Mouse (Mus musculus): ENCODE measurements around the gene Kctd11. TPM values are rescaled to one million over a fixed set of nuclear protein-coding genes. Genes with fewer than 3 reads are reported as not detected.

Gene Kctd11
- polyA plus RNA-seq, 1 experiment from 2014 or later = 1.7 TPM

DNA sequence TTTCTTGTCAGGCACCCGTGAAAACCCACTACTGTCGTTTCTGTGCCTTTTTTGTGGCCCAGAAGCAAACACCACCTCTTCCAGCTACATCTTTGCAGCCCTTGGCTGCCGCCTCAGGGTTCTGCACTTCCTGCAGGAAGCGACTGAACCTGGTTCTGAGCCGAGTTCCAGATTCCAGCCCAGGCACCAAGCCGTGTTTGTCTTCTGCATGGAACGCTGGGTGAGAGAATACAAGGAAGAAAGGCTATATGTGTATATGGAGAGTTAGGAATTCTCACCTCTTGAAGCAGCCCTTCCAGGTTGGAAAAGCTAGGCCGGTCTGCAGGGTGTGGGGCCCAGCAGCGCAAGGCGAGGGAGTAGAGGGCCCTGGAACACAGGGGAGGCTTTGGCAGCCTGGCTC lies 26.5 kb downstream of the Kctd11 start:
- H3K27me3 ChIP-seq = peaks cover 21% of the 10 kb centered on the region
- no peaks in the 10 kb centered on the region for H3K9me3 ChIP-seq
- H3K36me3 ChIP-seq = peaks cover 23% of the 10 kb centered on the region
- no peak for ATAC-seq
- no peak overlapping the region for H3K9ac ChIP-seq (replicated peaks)
- no peak overlapping the region for H3K27ac ChIP-seq
- no peak overlapping the region for H3K4me3 ChIP-seq (replicated peaks)
- peaks cover 15% of the 10 kb centered on the region; the same call in 1 of the 2 replicates for H3K4me1 ChIP-seq (replicated peaks)
- 88% methylated on average over 10 of the region's 10 CpGs for WGBS
- H3K4me2 ChIP-seq (replicated peaks) = no peak overlapping the region

DNA sequence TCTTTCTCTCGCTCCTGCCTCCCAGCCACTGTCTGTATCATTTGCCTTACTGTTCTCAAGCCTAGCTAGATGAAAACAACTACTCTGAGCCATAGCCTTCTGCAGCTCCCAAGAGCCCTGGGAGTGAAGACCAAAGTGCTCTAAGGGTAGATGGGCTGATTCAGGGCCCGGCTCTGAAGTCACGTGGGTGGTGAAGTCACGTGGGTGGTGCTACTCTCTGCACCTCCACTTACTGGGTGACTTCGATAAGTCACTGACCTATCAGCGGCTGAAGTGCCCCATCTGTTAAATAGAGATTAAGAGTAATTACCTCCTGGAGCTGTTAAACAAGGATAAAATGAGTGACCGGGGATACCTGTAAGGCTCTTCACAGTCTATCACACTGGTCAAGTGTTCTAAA lies 27.2 kb downstream of the Kctd11 start:
- H3K9ac ChIP-seq (replicated peaks) = no peak overlapping the region
- peaks cover 17% of the 10 kb centered on the region for H3K4me1 ChIP-seq (replicated peaks)
- H3K4me3 ChIP-seq (replicated peaks) = no peak overlapping the region
- peaks cover 30% of the 10 kb centered on the region for H3K36me3 ChIP-seq
- peaks cover 17% of the 10 kb centered on the region for H3K27me3 ChIP-seq
- 70% methylated on average over 7 of the region's 7 CpGs for WGBS
- H3K27ac ChIP-seq = peak overlapping the region; percentile 30; the same call in 1 of the 2 replicates
- no peak for ATAC-seq
- no peaks in the 10 kb centered on the region for H3K9me3 ChIP-seq
- no peak overlapping the region for H3K4me2 ChIP-seq (replicated peaks)

DNA sequence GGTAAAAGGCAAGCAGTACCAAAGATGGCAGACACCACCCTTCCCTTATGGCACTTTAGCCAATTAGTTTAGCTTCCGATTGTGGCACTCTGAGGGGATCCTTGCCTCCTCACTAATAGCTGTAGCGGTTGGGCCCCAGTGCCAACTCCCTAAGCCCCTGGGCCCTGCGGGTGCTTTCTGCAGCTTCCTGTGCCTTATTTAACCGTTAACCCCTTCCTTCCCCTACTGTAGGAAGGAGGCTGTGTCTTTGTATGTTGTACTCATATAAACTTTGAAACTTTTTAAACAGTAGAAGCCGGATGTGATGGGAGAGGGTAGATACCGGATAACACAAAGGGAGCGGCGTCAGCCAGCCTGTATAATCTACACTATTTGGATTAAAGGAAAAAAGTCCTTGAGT lies 30.5 kb downstream of the Kctd11 start:
- no peak for ATAC-seq
- H3K27ac ChIP-seq = no peak overlapping the region
- H3K9me3 ChIP-seq = no peaks in the 10 kb centered on the region
- WGBS = 81% methylated on average over 8 of the region's 8 CpGs
- no peak overlapping the region for H3K4me3 ChIP-seq (replicated peaks)
- peaks cover 38% of the 10 kb centered on the region for H3K4me1 ChIP-seq (replicated peaks)
- H3K27me3 ChIP-seq = no peaks in the 10 kb centered on the region
- H3K9ac ChIP-seq (replicated peaks) = no peak overlapping the region
- H3K36me3 ChIP-seq = peaks cover 43% of the 10 kb centered on the region
- no peak overlapping the region for H3K4me2 ChIP-seq (replicated peaks)

DNA sequence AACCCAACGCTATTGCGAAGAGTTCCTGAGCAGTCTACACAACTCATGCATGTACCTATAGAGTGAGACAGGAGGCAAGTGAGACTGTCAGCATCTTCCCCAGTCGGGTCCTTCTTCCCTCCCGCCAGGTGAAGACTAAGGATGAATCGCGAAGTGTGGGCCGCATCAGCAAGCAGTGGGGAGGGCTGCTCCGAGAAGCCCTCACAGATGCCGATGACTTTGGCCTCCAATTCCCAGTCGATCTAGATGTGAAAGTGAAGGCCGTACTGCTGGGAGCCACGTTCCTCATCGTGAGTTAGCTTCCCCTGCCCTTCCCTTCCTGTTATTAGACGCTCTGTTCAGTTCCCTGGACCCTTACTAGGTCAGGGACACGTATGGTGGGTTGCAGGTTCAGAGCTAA lies 31.3 kb downstream of the Kctd11 start:
- Histone ChIP-seq H3K9ac (replicated peaks) (no peak overlapping the region), H3K27me3 (no peaks in the 10 kb centered on the region), H3K4me1 (replicated peaks) (peaks cover 40% of the 10 kb centered on the region), H3K9me3 (no peaks in the 10 kb centered on the region), H3K36me3 (peaks cover 43% of the 10 kb centered on the region), H3K4me3 (replicated peaks) (no peak overlapping the region), H3K4me2 (replicated peaks) (no peak overlapping the region), H3K27ac (no peak overlapping the region)
- no peak for ATAC-seq
- 93% methylated on average over 15 of the region's 15 CpGs for WGBS

DNA sequence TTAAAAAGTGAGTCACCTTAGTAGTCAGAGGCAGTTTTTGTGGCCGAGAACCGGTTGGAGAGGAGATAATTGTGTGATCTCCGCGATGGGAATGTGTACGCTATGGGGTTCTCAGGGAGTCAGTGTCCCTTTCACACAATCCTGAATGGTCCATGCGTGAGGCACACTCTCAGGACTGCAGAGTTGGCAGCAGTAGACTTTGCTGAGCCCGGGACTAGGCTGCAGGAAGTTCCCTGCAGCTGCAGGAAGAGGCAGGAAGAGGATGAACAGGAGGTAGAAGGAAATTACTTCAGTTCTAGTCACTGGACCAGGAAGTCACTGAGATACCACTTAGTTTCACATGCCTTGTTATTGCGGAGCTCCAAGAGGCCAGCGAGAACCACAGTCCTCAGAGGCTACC lies 32.1 kb downstream of the Kctd11 start:
- H3K4me1 ChIP-seq (replicated peaks) = peaks cover 40% of the 10 kb centered on the region
- H3K9ac ChIP-seq (replicated peaks) = no peak overlapping the region
- H3K27ac ChIP-seq = no peak overlapping the region
- no peak for ATAC-seq
- no peak overlapping the region for H3K4me2 ChIP-seq (replicated peaks)
- no peaks in the 10 kb centered on the region for H3K9me3 ChIP-seq
- peaks cover 43% of the 10 kb centered on the region for H3K36me3 ChIP-seq
- 93% methylated on average over 9 of the region's 9 CpGs for WGBS
- H3K4me3 ChIP-seq (replicated peaks) = no peak overlapping the region
- no peaks in the 10 kb centered on the region for H3K27me3 ChIP-seq

DNA sequence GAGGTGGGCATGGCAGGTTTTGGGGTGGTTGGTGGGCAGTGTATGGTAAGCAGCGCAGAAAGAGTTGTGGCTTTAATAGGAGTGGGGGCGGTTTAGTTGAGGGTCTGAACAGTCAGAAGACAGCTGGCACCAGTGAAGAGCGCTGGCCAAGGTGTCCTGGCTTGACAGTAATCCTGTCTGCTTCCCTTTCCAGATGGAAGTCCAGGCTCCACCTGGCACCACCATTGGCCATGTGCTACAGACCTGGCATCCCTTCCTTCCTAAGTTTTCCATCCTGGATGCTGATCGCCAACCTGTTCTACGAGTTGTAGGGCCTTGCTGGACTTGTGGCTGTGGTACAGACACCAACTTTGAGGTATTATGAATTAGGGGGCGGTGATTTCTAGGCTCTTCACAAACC lies 33.2 kb downstream of the Kctd11 start:
- 99% methylated on average over 6 of the region's 6 CpGs for WGBS
- peak overlapping the region; percentile 78 for H3K4me3 ChIP-seq (replicated peaks)
- H3K36me3 ChIP-seq = peaks cover 43% of the 10 kb centered on the region
- peak overlapping the region; percentile 89; the same call in 1 of the 2 replicates for H3K9ac ChIP-seq (replicated peaks)
- no peaks in the 10 kb centered on the region for H3K9me3 ChIP-seq
- H3K27ac ChIP-seq = no peak overlapping the region
- peaks cover 40% of the 10 kb centered on the region for H3K4me1 ChIP-seq (replicated peaks)
- ATAC-seq = no peak
- peak overlapping the region; percentile 70 for H3K4me2 ChIP-seq (replicated peaks)
- no peaks in the 10 kb centered on the region for H3K27me3 ChIP-seq

DNA sequence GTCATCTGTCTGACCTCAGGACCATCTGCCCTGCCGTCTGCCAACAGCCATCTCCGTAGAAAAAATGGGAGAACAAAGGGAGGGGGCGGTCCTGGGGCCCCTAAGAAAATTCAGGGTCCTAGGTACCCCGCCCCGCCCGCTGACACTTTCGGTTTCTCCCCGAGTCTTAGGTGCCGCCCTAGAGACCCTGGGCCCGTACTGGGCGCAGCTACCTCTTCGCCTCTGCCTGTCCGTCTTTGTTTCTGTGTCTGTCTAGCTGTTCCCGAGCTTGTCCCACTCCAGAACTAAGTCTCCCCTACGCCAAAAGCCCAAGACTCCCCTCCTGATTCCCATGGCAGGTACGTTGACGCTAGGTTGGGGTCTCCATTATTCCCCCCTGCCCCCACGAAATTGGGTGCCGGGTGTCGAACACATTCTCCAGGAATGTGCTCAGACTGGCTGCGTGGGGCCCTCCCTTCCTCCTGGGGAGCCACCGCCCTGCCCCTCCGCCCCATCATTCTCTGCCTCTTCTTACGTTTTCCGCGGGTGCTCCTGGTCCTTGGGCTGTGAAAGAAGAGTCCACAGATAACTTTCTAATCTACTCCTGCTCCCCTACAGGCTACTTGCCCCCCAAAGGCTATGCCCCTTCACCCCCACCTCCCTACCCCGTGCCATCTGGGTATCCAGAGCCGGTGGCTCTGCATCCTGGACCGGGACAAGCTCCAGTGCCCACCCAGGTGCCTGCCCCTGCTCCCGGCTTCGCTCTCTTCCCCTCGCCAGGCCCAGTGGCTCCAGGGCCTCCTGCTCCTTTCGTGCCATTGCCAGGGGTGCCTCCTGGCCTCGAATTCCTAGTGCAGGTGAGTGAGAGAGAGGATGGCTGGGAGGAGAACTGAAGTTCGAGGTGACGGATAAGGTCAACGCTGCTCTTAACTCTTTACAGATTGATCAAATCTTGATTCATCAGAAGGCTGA lies 34.2 kb downstream of the Kctd11 start:
- H3K27ac ChIP-seq = peak overlapping the region; percentile 95
- H3K9me3 ChIP-seq = no peaks in the 10 kb centered on the region
- ATAC-seq = peak; percentile 66
- peaks cover 43% of the 10 kb centered on the region for H3K36me3 ChIP-seq
- H3K27me3 ChIP-seq = no peaks in the 10 kb centered on the region
- H3K4me1 ChIP-seq (replicated peaks) = peaks cover 40% of the 10 kb centered on the region
- H3K4me3 ChIP-seq (replicated peaks) = peak overlapping the region; percentile 78
- WGBS = 11% methylated on average over 37 of the region's 37 CpGs
- peak overlapping the region; percentile 70 for H3K4me2 ChIP-seq (replicated peaks)
- H3K9ac ChIP-seq (replicated peaks) = peak overlapping the region; percentile 89

DNA sequence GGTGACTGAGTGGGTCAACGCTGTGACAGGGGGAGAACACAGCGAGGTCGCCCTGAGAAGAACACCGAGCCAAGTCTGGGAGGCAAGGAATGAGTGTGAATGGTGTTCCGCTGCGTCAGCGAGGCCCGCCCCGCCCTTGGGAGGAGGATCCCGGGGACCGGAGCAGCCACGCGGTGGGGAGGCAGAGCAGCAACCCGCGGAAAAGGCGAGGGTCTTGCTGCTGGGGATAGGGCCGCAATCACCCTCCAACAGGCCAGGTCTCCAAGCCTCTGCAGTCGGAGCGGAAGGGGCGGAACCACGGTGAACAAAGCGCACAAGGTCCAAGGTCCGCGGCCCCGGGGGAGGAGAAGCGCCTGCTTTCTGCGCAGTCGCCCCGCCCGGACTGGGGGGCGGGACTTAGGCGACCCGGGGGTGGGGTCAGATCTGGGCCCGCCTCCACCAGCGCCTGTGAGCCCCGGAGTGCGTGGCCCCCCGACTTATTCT lies 35.0 kb downstream of the Kctd11 start, which contains the start of gene Plscr3:
Plscr3 (plus strand) TSS at position 179 of the 483 bp plus-strand sequence.
- H3K9me3 ChIP-seq = no peaks in the 10 kb centered on the region
- no peaks in the 10 kb centered on the region for H3K27me3 ChIP-seq
- H3K4me3 ChIP-seq (replicated peaks) = peak within 1 kb of the TSS; percentile 78
- peak within 1 kb of the TSS; percentile 95 for H3K27ac ChIP-seq
- peak within 1 kb of the TSS; percentile 89 for H3K9ac ChIP-seq (replicated peaks)
- H3K4me2 ChIP-seq (replicated peaks) = peak within 1 kb of the TSS; percentile 70
- peaks cover 40% of the 10 kb centered on the region for H3K4me1 ChIP-seq (replicated peaks)
- ATAC-seq = peak; percentile 90
- WGBS = under 1% methylated on average over 38 of the region's 38 CpGs
- peaks cover 36% of the 10 kb centered on the region for H3K36me3 ChIP-seq

DNA sequence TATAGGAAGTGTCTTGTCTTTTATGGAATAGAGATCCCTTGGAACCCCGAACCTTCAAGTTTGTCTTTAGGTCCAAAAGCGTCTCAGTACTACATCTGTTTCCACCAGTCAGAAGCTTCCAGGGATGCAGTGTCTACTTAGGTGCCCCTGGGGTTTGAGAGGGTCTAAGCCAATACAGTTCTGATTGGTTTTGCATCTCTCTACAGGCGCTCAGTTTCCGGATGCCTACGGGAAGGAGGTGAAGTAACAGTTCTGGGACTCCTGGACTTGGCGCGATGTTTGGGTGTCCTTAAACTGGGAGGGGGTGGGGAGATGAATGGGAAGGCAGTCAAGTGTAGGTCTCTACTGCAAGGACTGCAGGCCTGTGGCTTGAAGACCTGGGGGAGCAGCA lies 42.5 kb downstream of the Kctd11 start:
- 0 out of 2 replicates have a peak, but pooled peaks have one; percentile 0 for ATAC-seq
- H3K9me3 ChIP-seq = no peaks in the 10 kb centered on the region
- H3K27ac ChIP-seq = peak overlapping the region; percentile 98
- H3K4me1 ChIP-seq (replicated peaks) = peaks cover 34% of the 10 kb centered on the region
- 0% methylated on average over 7 of the region's 7 CpGs for WGBS
- H3K4me3 ChIP-seq (replicated peaks) = peak overlapping the region; percentile 97
- peaks cover under 1% of the 10 kb centered on the region for H3K36me3 ChIP-seq
- no peaks in the 10 kb centered on the region for H3K27me3 ChIP-seq
- H3K4me2 ChIP-seq (replicated peaks) = peak overlapping the region; percentile 99
- H3K9ac ChIP-seq (replicated peaks) = peak overlapping the region; percentile 76

DNA sequence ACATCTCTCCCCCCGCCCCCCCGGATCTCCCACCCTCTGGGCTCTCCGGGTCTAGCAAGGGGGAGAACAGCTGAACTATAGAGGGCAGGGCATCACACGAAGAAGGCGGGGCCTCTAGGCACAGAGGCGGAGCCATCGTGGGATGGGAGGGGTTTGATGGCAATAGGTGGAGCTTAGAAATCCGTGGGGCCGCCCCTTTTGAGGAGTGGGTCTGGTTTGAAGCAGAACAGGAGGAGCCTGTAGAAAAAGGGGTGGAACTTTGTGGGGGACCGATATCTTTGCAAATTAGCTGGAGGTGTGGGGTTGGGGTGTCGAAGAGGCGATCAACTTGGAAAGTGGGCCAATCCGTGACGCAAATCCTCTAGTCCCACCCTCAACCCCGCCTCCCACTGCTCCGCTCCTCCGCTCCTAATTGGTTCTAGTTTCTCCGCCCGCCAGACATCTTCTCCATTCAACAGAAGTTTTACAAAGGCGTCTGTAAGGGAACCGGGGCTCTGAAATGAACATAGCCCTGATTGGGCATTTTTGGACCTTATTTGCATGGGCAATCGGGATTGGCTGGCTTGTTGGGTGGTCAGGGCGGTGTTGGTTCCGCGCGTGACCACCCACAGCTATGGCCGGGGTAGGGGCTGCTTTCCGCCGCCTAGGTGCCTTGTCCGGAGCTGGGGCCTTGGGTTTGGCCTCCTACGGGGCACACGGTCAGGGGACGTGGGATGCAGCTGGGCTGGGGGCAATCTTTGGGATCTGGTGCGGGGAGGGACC lies 43.1 kb downstream of the Kctd11 start, which contains the start of gene Tmem256:
Tmem256 (plus strand) TSS at position 563 of the 762 bp plus-strand sequence.
- H3K9me3 ChIP-seq = no peaks in the 10 kb centered on the region

DNA sequence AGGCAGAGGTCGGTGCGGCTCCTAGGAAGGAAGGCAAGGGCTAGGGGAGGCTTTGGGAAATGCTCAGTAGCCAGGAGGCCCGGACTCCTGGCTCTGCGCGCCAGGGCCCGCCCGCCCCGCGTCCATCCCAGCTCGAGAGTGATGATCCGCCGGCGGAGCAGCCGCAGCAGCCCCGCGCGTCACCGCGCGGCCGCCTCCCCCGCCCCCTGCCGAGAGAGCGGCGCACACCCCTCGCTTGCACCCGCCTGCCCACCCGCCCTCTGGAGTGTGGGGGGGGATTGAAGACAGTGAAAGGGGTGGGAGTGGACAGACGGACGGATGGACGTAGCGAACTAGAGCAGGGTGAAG lies 43.6 kb downstream of the Kctd11 start, which contains the start of gene Nlgn2:
Nlgn2 (minus strand) TSS at position 181 of the 348 bp plus-strand sequence.
- Histone ChIP-seq H3K27me3 (no peaks in the 10 kb centered on the region), H3K36me3 (peaks cover 12% of the 10 kb centered on the region), H3K4me3 (replicated peaks) (peak within 1 kb of the TSS; percentile 97), H3K27ac (peak within 1 kb of the TSS; percentile 98), H3K4me1 (replicated peaks) (peaks cover 45% of the 10 kb centered on the region), H3K9ac (replicated peaks) (peak within 1 kb of the TSS; percentile 99), H3K4me2 (replicated peaks) (peak within 1 kb of the TSS; percentile 99), H3K9me3 (no peaks in the 10 kb centered on the region)
- WGBS = under 1% methylated on average over 32 of the region's 32 CpGs
- peak; percentile 70 for ATAC-seq

More for the DNA sequence above, 43.1 kb downstream of the Kctd11 start, which contains the start of gene Tmem256:
- peak within 1 kb of the TSS; percentile 98 for H3K27ac ChIP-seq
- peak within 1 kb of the TSS; percentile 97 for H3K4me3 ChIP-seq (replicated peaks)
- H3K4me1 ChIP-seq (replicated peaks) = peaks cover 40% of the 10 kb centered on the region
- WGBS = under 1% methylated on average over 34 of the region's 34 CpGs
- peak; percentile 85 for ATAC-seq
- no peaks in the 10 kb centered on the region for H3K27me3 ChIP-seq
- peak within 1 kb of the TSS; percentile 99 for H3K9ac ChIP-seq (replicated peaks)
- peaks cover 7% of the 10 kb centered on the region for H3K36me3 ChIP-seq
- peak within 1 kb of the TSS; percentile 99 for H3K4me2 ChIP-seq (replicated peaks)

Measured in midbrain, embryonic 13.5 days (tissue).